Mouse (Mus musculus) limb, embryonic 12.5 days (tissue): ENCODE measurements around the gene Megf9. TPM values are rescaled to one million over a fixed set of nuclear protein-coding genes. Genes with fewer than 3 reads are reported as not detected.

ENCODE experiments used
- ATAC-seq: fragments of 200-750 bp; cut with Nextera tagmentation; 2 replicates; pipeline ENCODE4 v1.8.0; 2017; ENCODE audit warnings: low read depth, moderate TSS enrichment; ENCODE audit not compliant: insufficient number of reproducible peaks, insufficient read depth, low FRiP score, low TSS enrichment
- H3K27ac ChIP-seq: fragments of 300-500 bp; sonication (generic); 2 replicates; pipeline ENCODE4 v1.5.1; 2016; ENCODE audit warnings: mild to moderate bottlenecking, moderate library complexity
- H3K27me3 ChIP-seq: fragments of 300-500 bp; sonication (generic); 2 replicates; pipeline ENCODE4 v1.6.1; 2016; ENCODE audit warnings: mild to moderate bottlenecking, moderate library complexity
- H3K36me3 ChIP-seq: fragments of 300-500 bp; sonication (generic); 2 replicates; pipeline ENCODE4 v1.6.1; 2016; ENCODE audit warnings: mild to moderate bottlenecking, moderate library complexity
- H3K4me1 ChIP-seq: fragments of 300-500 bp; sonication (generic); replicated peaks from 2 replicates; pipeline ENCODE4 v1.6.1; 2016
- H3K4me2 ChIP-seq: fragments of 300-500 bp; sonication (generic); 2 replicates; pipeline ENCODE4 v1.6.1; 2016; ENCODE audit warnings: mild to moderate bottlenecking, moderate library complexity
- H3K4me3 ChIP-seq: fragments of 300-500 bp; sonication (generic); replicated peaks from 2 replicates; pipeline ENCODE4 v1.5.1; 2016; ENCODE audit warnings: mild to moderate bottlenecking
- H3K9ac ChIP-seq: fragments of 300-500 bp; sonication (generic); replicated peaks from 2 replicates; pipeline ENCODE4 v1.6.1; 2016; ENCODE audit warnings: mild to moderate bottlenecking, moderate library complexity
- H3K9me3 ChIP-seq: fragments of 300-500 bp; sonication (generic); 2 replicates; pipeline ENCODE4 v1.6.1; 2016; ENCODE audit warnings: mild to moderate bottlenecking, moderate library complexity
- WGBS: fragments of 180-500 bp; shearing (Covaris S2); methylation state at CpG from one replicate; pipeline ENCODE4 v1.1.7; 2016; 5-methylcytosine and 5-hydroxymethylcytosine counted together
- polyA plus RNA-seq: library from polyadenylated mRNA; unstranded; fragments of >200 nt; fragmentation: Nextera tagmentation; extraction: Ambion mirVana; gene quantifications from 2 replicates; pipeline ENCODE4 v1.2.1, GENCODE M21; 2016

Gene Megf9
- 14.1 and 15.5 TPM in 2 replicates for polyA plus RNA-seq

DNA sequence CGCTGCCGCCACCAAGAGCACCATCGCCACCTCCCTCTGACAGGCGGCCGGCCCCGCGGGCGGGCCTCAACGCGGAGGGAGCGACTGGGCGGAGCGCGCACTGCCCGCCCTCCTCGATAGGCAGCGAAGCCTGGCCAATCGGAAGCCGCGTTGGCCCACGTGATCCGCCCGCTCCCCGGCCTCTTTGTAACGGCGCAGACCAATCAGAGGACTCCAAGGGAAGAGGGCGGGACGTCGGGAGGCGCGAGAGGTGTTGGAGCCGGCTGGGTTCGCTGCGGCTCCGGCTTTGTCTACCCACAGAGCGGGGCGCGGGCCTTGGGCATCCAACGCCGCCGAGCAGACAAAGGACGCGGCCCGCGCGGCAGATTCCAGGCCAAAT lies at the start of gene Megf9:
Megf9 (minus strand) TSS at position 105 of the 379 bp plus-strand sequence.
- Histone ChIP-seq H3K27ac (peak within 1 kb of the TSS; percentile 97), H3K36me3 (no peaks in the 10 kb centered on the region; the same call in 1 of the 2 replicates), H3K4me3 (peak within 1 kb of the TSS; percentile 86), H3K9ac (peak within 1 kb of the TSS; percentile 94), H3K4me1 (peaks cover 26% of the 10 kb centered on the region), H3K4me2 (peak within 1 kb of the TSS; percentile 89), H3K27me3 (no peaks in the 10 kb centered on the region), H3K9me3 (no peaks in the 10 kb centered on the region)
- under 1% methylated on average over 45 of the region's 46 CpGs for WGBS
- peak; percentile 98 for ATAC-seq

DNA sequence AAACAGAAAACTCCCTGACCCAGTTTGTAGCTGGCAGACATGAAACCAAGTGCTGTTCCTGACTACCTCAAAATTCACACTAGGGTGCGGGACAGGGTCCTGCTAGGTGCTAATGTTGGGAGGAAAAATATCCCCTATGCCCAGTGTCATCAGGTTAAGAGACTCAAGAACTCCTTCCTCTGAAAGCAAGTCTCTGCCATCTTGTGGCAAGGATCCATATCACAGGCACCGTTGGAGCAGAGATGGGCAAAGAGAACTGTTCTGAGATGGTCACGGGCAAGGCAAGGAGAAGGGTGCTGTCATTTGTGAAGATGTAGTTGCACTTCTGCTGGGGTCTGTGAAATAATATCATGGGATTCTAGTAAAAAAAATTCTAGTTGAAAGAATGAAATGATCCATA lies 44.9 kb upstream of the Megf9 start:
- H3K36me3 ChIP-seq, result no peaks in the 10 kb centered on the region
- no peaks in the 10 kb centered on the region for H3K4me1 ChIP-seq
- H3K9ac ChIP-seq, result no peak overlapping the region
- 62% methylated on average over 3 of the region's 3 CpGs for WGBS
- H3K4me2 ChIP-seq, result no peak overlapping the region
- H3K9me3 ChIP-seq, result no peaks in the 10 kb centered on the region
- no peak overlapping the region for H3K4me3 ChIP-seq
- no peak for ATAC-seq
- H3K27ac ChIP-seq, result no peak overlapping the region
- no peaks in the 10 kb centered on the region for H3K27me3 ChIP-seq

DNA sequence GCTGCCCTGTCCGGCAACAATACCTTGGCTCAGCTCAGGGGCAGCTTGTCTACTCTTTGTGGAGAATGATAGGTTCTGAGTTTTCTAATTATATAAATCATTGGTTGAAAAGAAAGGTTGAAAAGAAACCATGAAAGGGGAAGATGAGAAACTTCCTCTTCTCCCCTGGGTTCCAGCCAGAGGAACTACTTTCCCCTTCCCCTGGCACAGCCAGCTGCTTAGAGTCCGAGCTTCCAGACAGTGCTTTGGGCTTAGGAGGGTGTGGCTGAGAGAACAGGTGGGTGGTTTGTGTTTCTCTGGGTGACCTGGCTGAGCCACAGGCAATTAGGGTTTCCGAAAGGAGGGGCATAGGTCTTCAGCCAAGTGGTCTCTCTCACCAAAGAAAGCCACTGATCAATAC lies 43.5 kb upstream of the Megf9 start:
- 67% methylated on average over 3 of the region's 3 CpGs for WGBS
- Histone ChIP-seq H3K27ac (no peak overlapping the region), H3K4me1 (no peaks in the 10 kb centered on the region), H3K4me2 (no peak overlapping the region), H3K9ac (no peak overlapping the region), H3K36me3 (no peaks in the 10 kb centered on the region), H3K9me3 (no peaks in the 10 kb centered on the region), H3K27me3 (no peaks in the 10 kb centered on the region), H3K4me3 (no peak overlapping the region)
- no peak for ATAC-seq

DNA sequence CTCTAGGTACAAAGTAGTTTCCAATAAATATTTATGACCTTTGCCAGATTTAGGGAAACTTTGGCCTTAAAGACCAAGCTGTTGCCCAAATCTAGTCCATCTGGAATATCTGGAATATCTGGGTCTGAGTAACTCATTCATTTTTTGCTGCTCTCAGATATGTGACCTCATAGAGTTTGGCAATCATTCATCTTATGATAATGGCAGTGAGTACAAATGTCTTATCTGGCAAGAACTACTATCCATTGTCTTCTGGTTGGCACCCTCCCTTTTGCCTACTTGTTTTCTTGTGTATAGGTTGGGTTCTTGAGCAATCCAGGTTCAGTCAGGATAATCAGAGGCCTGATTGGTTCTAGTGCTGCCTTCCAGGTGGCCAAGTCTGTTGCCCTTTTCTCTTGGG lies 41.3 kb upstream of the Megf9 start:
- Histone ChIP-seq H3K4me3 (no peak overlapping the region), H3K27ac (no peak overlapping the region), H3K4me1 (no peaks in the 10 kb centered on the region), H3K4me2 (no peak overlapping the region), H3K36me3 (no peaks in the 10 kb centered on the region), H3K9me3 (no peaks in the 10 kb centered on the region), H3K27me3 (no peaks in the 10 kb centered on the region), H3K9ac (no peak overlapping the region)
- ATAC-seq, result no peak

DNA sequence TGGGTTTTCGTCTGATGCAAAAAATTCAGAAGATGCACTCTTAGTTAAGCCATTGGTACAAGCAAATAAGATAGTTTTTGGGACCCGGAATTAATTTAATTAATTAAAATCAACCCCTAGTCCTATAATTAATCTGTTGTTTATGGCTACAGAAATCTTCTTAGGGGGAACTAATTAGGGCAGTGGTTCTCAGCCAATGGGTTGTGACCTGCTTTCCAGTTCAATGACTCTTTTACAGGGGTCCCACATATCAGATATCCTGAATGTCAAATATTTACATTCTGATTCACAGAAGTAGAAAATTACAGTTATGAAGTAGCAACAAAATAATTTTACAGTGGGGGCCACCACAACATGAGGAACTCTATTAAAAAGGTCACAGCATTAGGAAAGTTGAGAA lies 39.1 kb upstream of the Megf9 start:
- Histone ChIP-seq H3K9me3 (no peaks in the 10 kb centered on the region), H3K4me3 (no peak overlapping the region), H3K9ac (no peak overlapping the region), H3K27ac (no peak overlapping the region), H3K4me1 (no peaks in the 10 kb centered on the region), H3K4me2 (no peak overlapping the region), H3K27me3 (no peaks in the 10 kb centered on the region), H3K36me3 (no peaks in the 10 kb centered on the region)
- 88% methylated on average over 2 of the region's 2 CpGs for whole genome bisulfite sequencing
- no peak for ATAC-seq

DNA sequence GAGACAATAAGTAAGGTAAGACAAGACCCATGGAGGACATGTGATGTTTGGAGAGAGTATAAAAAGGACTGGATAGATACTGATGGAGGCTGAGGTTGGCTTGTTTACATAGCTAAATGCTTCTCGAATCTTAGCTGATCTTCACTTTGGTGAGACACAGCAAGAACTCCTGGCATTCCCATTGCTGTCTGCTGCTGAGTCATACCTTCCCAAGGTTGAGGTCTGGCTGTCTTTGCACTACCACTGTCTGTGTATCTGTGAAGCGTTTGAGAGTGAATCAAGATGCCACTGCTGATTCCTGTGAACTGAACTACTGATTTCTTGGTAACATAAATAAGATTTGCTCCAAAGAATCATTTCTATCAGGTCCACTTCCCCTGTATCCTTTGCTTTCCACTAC lies 19.1 kb upstream of the Megf9 start:
- Histone ChIP-seq H3K4me2 (no peak overlapping the region), H3K36me3 (no peaks in the 10 kb centered on the region), H3K4me1 (no peaks in the 10 kb centered on the region), H3K9ac (no peak overlapping the region), H3K4me3 (no peak overlapping the region), H3K27me3 (no peaks in the 10 kb centered on the region), H3K9me3 (no peaks in the 10 kb centered on the region), H3K27ac (no peak overlapping the region)
- WGBS, result 81% methylated on average over 2 of the region's 2 CpGs
- no peak for ATAC-seq

DNA sequence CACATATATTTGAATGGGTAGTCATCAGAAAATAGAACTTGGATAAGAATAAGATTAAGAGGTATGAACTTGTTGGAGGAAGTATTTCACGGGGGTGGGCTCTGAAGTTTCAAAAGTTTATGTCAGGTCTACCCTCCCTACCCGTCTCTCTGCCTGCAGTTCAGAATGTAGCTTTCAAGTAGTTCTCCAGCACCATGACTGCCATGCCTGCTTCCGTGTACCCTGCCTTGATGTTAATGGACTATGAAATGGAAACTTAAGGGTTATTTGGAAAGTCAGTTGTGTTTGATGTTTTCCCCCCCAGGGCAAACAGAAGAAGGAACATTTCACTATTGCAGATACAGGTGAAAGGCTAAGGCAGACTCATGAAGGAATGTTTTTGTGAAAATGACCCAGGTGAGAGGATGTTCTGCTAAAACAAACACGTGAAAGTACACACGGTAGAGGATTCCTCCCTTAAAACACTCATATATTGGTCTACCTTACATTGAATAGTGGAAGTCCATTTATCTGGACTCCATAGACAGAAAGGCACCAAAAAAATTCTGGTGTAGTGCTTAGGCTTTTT lies 18.5 kb upstream of the Megf9 start:
- no peaks in the 10 kb centered on the region for H3K9me3 ChIP-seq
- H3K4me3 ChIP-seq, result no peak overlapping the region
- H3K4me2 ChIP-seq, result no peak overlapping the region
- H3K36me3 ChIP-seq, result no peaks in the 10 kb centered on the region
- no peak overlapping the region for H3K27ac ChIP-seq
- 79% methylated on average over 5 of the region's 5 CpGs for WGBS
- no peak for ATAC-seq
- no peak overlapping the region for H3K9ac ChIP-seq
- no peaks in the 10 kb centered on the region for H3K27me3 ChIP-seq
- no peaks in the 10 kb centered on the region for H3K4me1 ChIP-seq

DNA sequence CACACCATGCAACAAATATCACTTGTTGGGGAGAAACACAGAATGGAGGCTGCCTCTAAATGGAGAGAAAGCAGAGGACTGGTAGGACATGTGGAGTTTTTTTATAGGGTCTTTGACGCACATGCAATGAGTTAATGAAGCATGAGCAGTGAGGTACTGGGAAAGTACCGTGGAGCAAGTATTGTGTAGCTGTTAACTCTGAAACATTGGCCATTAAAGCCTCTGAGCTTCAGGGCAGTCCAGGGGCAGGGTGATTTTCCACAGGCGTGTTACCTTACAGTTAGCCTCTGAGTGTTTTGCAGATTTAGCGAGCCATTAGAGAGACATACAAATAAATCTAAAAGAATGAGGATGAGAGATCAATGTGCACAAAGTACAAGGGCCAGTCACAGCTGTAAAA lies 17.3 kb upstream of the Megf9 start:
- Histone ChIP-seq H3K27ac (no peak overlapping the region), H3K9me3 (no peaks in the 10 kb centered on the region), H3K4me1 (no peaks in the 10 kb centered on the region), H3K36me3 (no peaks in the 10 kb centered on the region), H3K9ac (no peak overlapping the region), H3K4me3 (no peak overlapping the region), H3K27me3 (no peaks in the 10 kb centered on the region), H3K4me2 (no peak overlapping the region)
- no peak for ATAC-seq
- WGBS, result 60% methylated on average over 4 of the region's 4 CpGs

DNA sequence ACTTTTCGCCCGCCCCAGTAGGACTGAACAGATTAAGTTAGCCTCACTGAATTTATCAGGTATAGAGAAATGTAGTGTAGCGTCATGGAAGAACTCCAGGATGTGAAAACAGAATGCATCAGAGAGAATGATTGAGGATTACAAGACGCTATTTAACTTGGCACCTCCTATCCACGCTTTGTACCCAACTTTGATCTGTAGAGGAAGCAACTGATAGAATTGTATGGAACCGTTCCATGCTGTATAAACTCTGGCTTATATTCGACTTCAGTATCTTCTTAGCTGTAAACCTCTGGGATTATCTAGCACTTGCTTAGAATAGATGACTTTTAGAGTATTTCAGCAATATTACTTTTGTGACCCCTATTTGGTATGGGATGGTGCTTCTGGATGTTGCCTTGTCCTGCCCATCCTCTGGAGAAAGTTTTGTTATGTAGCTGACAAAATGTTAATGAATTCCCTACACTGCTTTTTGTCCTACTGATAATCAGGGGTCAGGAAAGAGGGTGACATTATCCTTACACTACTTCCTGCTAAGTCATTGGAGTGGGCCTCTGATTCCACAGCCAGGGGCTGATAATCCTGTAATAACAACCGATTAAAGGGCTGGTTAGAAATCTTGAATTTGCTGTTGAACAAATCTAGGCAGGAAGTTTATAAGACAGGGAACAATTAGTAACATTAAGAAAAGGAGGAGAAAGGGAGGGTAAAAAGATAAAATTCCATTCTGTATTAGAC lies 12.8 kb upstream of the Megf9 start:
- ATAC-seq, result no peak

DNA sequence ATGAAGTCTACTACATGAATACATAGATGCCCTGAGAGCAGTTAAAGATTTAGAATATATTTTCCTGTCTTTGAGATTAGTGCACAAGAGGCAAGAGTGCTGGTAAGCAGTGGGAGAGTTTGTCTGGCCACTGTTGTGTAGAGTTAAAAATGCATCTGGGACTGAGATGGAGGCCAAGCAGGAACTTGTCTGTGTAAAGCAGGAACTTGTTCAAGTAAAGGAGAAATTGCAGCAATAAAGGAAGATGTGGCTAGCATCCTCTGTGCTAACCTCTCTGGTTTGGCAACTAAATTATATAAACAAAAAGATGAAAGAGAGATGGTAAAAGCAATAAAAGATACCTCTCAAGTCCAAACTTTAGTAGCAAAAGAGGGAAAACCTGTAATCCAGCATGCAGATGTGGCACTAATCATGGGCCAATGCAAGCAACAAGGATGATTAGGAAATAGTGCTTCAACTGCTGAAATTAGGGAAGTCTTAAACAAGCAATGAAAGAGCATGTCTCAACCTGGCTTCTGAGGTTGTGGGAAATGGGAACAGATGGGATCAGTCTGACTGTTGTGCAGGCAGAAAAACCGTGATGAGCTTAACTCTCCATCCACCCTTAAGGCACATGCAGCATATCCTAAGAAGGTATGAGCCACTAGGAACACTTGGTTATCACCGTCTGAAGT lies 11.2 kb upstream of the Megf9 start:
- 37% methylated on average over 2 of the region's 2 CpGs for WGBS
- H3K4me3 ChIP-seq, result no peak overlapping the region
- no peaks in the 10 kb centered on the region for H3K36me3 ChIP-seq
- H3K27ac ChIP-seq, result no peak overlapping the region
- no peaks in the 10 kb centered on the region for H3K9me3 ChIP-seq
- no peak for ATAC-seq
- H3K4me2 ChIP-seq, result no peak overlapping the region
- no peaks in the 10 kb centered on the region for H3K27me3 ChIP-seq
- H3K4me1 ChIP-seq, result no peaks in the 10 kb centered on the region
- H3K9ac ChIP-seq, result no peak overlapping the region

More for the DNA sequence above, 12.8 kb upstream of the Megf9 start:
- H3K4me3 ChIP-seq, result no peak overlapping the region
- H3K27ac ChIP-seq, result no peak overlapping the region
- H3K4me2 ChIP-seq, result no peak overlapping the region
- no peaks in the 10 kb centered on the region for H3K9me3 ChIP-seq
- no peaks in the 10 kb centered on the region for H3K27me3 ChIP-seq
- 90% methylated on average over 8 of the region's 8 CpGs for WGBS
- H3K9ac ChIP-seq, result no peak overlapping the region
- H3K36me3 ChIP-seq, result no peaks in the 10 kb centered on the region
- no peaks in the 10 kb centered on the region for H3K4me1 ChIP-seq

DNA sequence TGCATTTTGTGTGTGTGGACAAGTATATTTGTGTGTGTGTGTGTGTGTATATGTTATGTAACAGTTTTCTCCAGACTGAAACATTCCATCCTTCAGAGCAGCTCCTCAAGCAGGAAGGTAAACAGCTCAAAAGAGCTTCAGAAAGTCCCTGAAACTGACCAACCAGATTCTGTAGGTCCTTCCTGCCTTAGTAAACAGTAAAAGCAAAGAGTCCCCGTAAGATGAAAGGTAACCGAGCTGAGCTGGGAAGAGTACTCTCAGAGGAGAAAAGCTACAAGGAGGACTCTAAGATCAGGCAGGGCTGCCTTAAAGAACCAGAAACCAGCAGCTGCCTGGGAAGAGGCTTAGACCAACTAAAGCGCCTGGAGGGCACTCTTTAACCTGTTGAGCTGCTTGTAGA lies 9.6 kb upstream of the Megf9 start:
- ATAC-seq, result no peak
- 52% methylated on average over 3 of the region's 3 CpGs for WGBS
- no peaks in the 10 kb centered on the region for H3K36me3 ChIP-seq
- no peaks in the 10 kb centered on the region for H3K27me3 ChIP-seq
- no peak overlapping the region for H3K4me2 ChIP-seq
- no peak overlapping the region for H3K27ac ChIP-seq
- H3K9me3 ChIP-seq, result no peaks in the 10 kb centered on the region
- H3K4me3 ChIP-seq, result no peak overlapping the region
- H3K9ac ChIP-seq, result no peak overlapping the region
- no peaks in the 10 kb centered on the region for H3K4me1 ChIP-seq
